ENCODE assay signal across 11 mouse cellular contexts in the genomic region with DNA sequence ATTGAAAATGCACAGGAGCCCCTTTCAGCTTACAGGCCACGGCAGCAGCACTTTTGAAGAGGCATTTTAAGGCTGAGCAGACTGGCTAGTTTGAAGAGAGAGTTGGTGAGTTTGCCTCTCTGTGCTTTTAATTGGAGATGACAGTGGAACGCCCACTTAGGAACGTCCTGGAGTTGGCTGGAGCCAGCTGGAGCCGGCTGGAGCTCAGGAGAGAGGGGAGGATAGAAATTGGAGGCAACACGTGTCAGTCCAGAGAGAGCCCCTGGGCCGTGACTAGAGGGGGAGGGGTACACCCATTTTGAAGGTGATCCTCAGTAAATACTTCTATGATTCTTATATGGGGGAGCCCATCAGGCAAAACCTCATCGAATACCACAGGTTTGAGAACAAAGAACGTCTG.
DNase-seq lines count a peak whose midpoint lies in the region; ATAC-seq and TF ChIP-seq lines count a peak whose summit lies in the region.
"Had no signal": no experiment of that assay in that cellular context is flagged by ENCODE, and none has a peak within 500 bp of the region (broad histone marks: within the 10 kb centered on the region; RNA-seq: fewer than 3 reads in every experiment).

No protein-coding gene starts in this region.

- ATAC-seq in frontal cortex, adult (ENCODE audit: low TSS enrichment), result peak; percentile 67; the same call in 1 of the 2 replicates
- ATAC-seq in monocyte, adult 5-6 weeks (replicated peaks; ENCODE audit: insufficient number of reproducible peaks, low FRiP score, low TSS enrichment, poor library complexity, severe bottlenecking), result no peak
- ATAC-seq in megakaryocyte, adult 5-6 weeks (ENCODE audit: poor library complexity, severe bottlenecking), result no peak
- ATAC-seq: forebrain, embryonic 15.5 days had no signal

- DNase-seq in frontal cortex, postnatal 25 days (ENCODE audit: low spot score in 2 of 2), result no peak
- DNase-seq in layer of hippocampus, adult 11-12 months (ENCODE audit: low spot score), result peak; percentile 12
- no peak for DNase-seq in layer of hippocampus, postnatal 36 days
- peak; percentile 42 for DNase-seq in brain, embryonic 14.5 days (ENCODE audit: low read depth)
- peak; percentile 17 to 66 for DNase-seq in lung, postnatal 4 days
- DNase-seq: cerebellum, adult 2 months; liver, embryonic 13.5 days had no signal

- no peak for TF ChIP-seq CTCF in brain, embryonic 14.5 days (IDR thresholded peaks at IDR 0.05; ENCODE audit: borderline replicate concordance, extremely low read depth, insufficient read depth, insufficient read length)

- TF ChIP-seq POLR2A in brain, embryonic 14.5 days (IDR thresholded peaks at IDR 0.05; ENCODE audit: borderline replicate concordance, extremely low read depth, insufficient read depth, insufficient read length, poor library complexity, severe bottlenecking), result no peak

Comparison
In these comparisons a context has a peak if more than half of its experiments do, and no peak if none do; other contexts are left out.
1. DNase-seq: peak in layer of hippocampus, adult 11-12 months (single experiment), brain, embryonic 14.5 days (single experiment) and lung, postnatal 4 days (2 of 2); none in frontal cortex, postnatal 25 days (0 of 2) and layer of hippocampus, postnatal 36 days (0 of 2).